Mouse (Mus musculus) T-helper 17 cell (primary cell): Measurements from ENCODE around the gene Tmcc1.

Source experiments
- in situ Hi-C, 2 experiments: fragments of 300-600 bp; cut with MboI, MseI; formaldehyde crosslinking; loops; 1 replicate in 1 of 2; 2 replicates in 1 of 2; pipeline ENCODE4 v1.15.1; 2025; ENCODE audit warnings: high pct_unique_total_duplicates in 2 of 2

The Tmcc1 gene

GRCm38 (mm10) chr6:115978596-115978995, 214.7 kb downstream of the Tmcc1 start:
- in situ Hi-C loops: no loop called here

- in situ Hi-C loops: no loop called here
These were observed 215.5 kb downstream of the Tmcc1 start for GRCm38 (mm10) chr6:115977810-115978209.

GRCm38 (mm10) chr6:115975606-115976005, 217.7 kb downstream of the Tmcc1 start:
- in situ Hi-C loops: no loop called here

- in situ Hi-C loops: no loop called here
These were observed 219.2 kb downstream of the Tmcc1 start for GRCm38 (mm10) chr6:115973881-115974662.

GRCm38 (mm10) chr6:115973139-115973875, 220.0 kb downstream of the Tmcc1 start:
- in situ Hi-C loops: no loop called here

GRCm38 (mm10) chr6:115972083-115972764, 221.1 kb downstream of the Tmcc1 start:
- in situ Hi-C loops: no loop called here

- in situ Hi-C loops: no loop called here
These were observed 221.8 kb downstream of the Tmcc1 start for GRCm38 (mm10) chr6:115971273-115972060.

GRCm38 (mm10) chr6:115969952-115970351, 223.3 kb downstream of the Tmcc1 start:
- in situ Hi-C loops: loop anchor here in 1 of 2 experiments (5.0 kb wide), 1 partner anchor 63 kb away; no protein-coding TSS in a partner anchor

GRCm38 (mm10) chr6:115969103-115969502, 224.2 kb downstream of the Tmcc1 start:
- in situ Hi-C loops: loop anchor here in 1 of 2 experiments (5.0 kb wide), 1 partner anchor 62 kb away; no protein-coding TSS in a partner anchor

GRCm38 (mm10) chr6:115968700-115969099, 224.6 kb downstream of the Tmcc1 start:
- in situ Hi-C loops: loop anchor here in 1 of 2 experiments (5.0 kb wide), 1 partner anchor 61 kb away; no protein-coding TSS in a partner anchor
